Mouse (Mus musculus): ENCODE measurements around the gene Slpi. TPM values are rescaled to one million over a fixed set of nuclear protein-coding genes. Genes with fewer than 3 reads are reported as not detected.
A peak's percentile ranks its signal among the peaks of the same experiment; 100 is the strongest.

Gene Slpi
- total RNA-seq, 2 experiments from 2014 or later: 17.0 to 18.0 TPM

- no peak for DNase-seq
Measured at GRCm38 (mm10) chr2:164421306-164421705, 32.4 kb upstream of the Slpi start.

- no peak for DNase-seq
Measured at GRCm38 (mm10) chr2:164419489-164419888, 30.6 kb upstream of the Slpi start.

GRCm38 (mm10) chr2:164418308-164418875 is 29.5 kb upstream of the Slpi start:
- no peak for DNase-seq

- DNase-seq: peak in 1 of 2 experiments; percentile 43
Measured at GRCm38 (mm10) chr2:164417198-164417597, 28.3 kb upstream of the Slpi start.

- no peak for DNase-seq
Measured at GRCm38 (mm10) chr2:164414581-164414980, 25.7 kb upstream of the Slpi start.

GRCm38 (mm10) chr2:164414167-164414566 is 25.3 kb upstream of the Slpi start:
- DNase-seq: no peak

GRCm38 (mm10) chr2:164407708-164408107 is 18.8 kb upstream of the Slpi start:
- DNase-seq: peak; percentile 78 to 83

- no peak for DNase-seq
Measured at GRCm38 (mm10) chr2:164405519-164405918, 16.6 kb upstream of the Slpi start.

- no peak for DNase-seq
Measured at GRCm38 (mm10) chr2:164405060-164405459, 16.2 kb upstream of the Slpi start, which contains the start of gene Matn4. Gene Matn4 (minus strand): TSS chr2:164405160.

GRCm38 (mm10) chr2:164404082-164404990 is 15.4 kb upstream of the Slpi start:
- DNase-seq: peak; percentile 53 to 63

- DNase-seq: no peak
Measured at GRCm38 (mm10) chr2:164403396-164404081, 14.6 kb upstream of the Slpi start.

- DNase-seq: peak; percentile 81 to 88
Measured at GRCm38 (mm10) chr2:164402906-164403305, 14.0 kb upstream of the Slpi start, which contains the start of gene Rbpjl. Gene Rbpjl (plus strand): TSS chr2:164403141.

GRCm38 (mm10) chr2:164396911-164397310 is 8.0 kb upstream of the Slpi start:
- no peak for DNase-seq

GRCm38 (mm10) chr2:164396076-164396475 is 7.2 kb upstream of the Slpi start:
- DNase-seq: no peak

GRCm38 (mm10) chr2:164393126-164393525 is 4.2 kb upstream of the Slpi start:
- no peak for DNase-seq

- peak; percentile 86 to 90 for DNase-seq
Measured at GRCm38 (mm10) chr2:164389499-164389898, 604 bp upstream of the Slpi start.

GRCm38 (mm10) chr2:164386953-164387352 is 1.9 kb downstream of the Slpi start:
- peak; percentile 39 to 51 for DNase-seq

GRCm38 (mm10) chr2:164385927-164386763 is 2.8 kb downstream of the Slpi start:
- DNase-seq: peak in 1 of 2 experiments; percentile 4

GRCm38 (mm10) chr2:164383656-164384399 is 5.1 kb downstream of the Slpi start:
- DNase-seq: peak in 1 of 2 experiments; percentile 49

- DNase-seq: no peak
Measured at GRCm38 (mm10) chr2:164382971-164383370, 5.9 kb downstream of the Slpi start.

GRCm38 (mm10) chr2:164381726-164382125 is 7.2 kb downstream of the Slpi start:
- DNase-seq: no peak
